25 mouse cellular contexts compared by ENCODE assay signal in the genomic region with DNA sequence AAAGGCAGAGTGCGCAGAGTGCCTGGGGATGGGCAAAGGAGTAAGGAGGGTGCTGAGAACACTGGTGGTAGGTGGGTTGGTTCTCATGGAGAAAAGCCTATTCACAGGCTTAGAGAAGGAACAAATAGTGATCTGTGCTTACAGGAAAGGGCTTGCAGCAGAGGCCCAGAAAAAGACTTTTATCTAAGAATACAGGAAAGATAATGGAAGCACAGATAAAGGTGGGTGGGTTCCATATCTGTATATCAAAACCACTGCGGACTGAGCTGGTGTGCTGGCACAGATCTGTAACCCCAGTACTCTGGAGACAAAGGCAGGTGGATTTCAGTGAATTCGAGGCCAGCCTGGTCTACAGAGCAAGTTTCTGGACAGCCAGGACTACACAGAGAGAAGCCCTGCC.
"Had no signal": no experiment of that assay in that cellular context is flagged by ENCODE, and none has a peak within 500 bp of the region (broad histone marks: within the 10 kb centered on the region; RNA-seq: fewer than 3 reads in every experiment).

No protein-coding gene starts in this region.

- H3K4me3 ChIP-seq: gastrocnemius, adult 2 months; heart, adult 2 months; heart, embryonic 13.5 days; heart, embryonic 15.5 days; hindbrain, embryonic 13.5 days; hindbrain, embryonic 15.5 days; kidney, embryonic 15.5 days; limb, embryonic 13.5 days; limb, embryonic 15.5 days; liver, embryonic 12.5 days had no signal

- H3K27ac ChIP-seq: gastrocnemius, adult 2 months; heart, adult 2 months; heart, embryonic 13.5 days; heart, embryonic 15.5 days; hindbrain, embryonic 13.5 days; hindbrain, embryonic 15.5 days; hindbrain, postnatal 0 days; kidney, embryonic 15.5 days; kidney, postnatal 0 days; limb, embryonic 13.5 days; limb, embryonic 15.5 days; liver, embryonic 12.5 days; liver, embryonic 14.5 days had no signal

- H3K9ac ChIP-seq: heart, embryonic 13.5 days; heart, embryonic 15.5 days; hindbrain, embryonic 13.5 days; hindbrain, embryonic 15.5 days; kidney, embryonic 15.5 days; limb, embryonic 13.5 days; limb, embryonic 15.5 days; liver, embryonic 12.5 days; liver, embryonic 14.5 days had no signal

- H3K27me3 ChIP-seq: heart, embryonic 13.5 days; heart, embryonic 15.5 days; hindbrain, embryonic 13.5 days; hindbrain, embryonic 15.5 days; kidney, embryonic 15.5 days; limb, embryonic 13.5 days; limb, embryonic 15.5 days; liver, embryonic 12.5 days had no signal

- H3K36me3 ChIP-seq: heart, embryonic 13.5 days; heart, embryonic 15.5 days; hindbrain, embryonic 13.5 days; hindbrain, embryonic 15.5 days; kidney, embryonic 15.5 days; limb, embryonic 13.5 days; limb, embryonic 15.5 days; liver, embryonic 12.5 days had no signal

- H3K9me3 ChIP-seq: heart, embryonic 13.5 days; heart, embryonic 15.5 days; hindbrain, embryonic 13.5 days; hindbrain, embryonic 15.5 days; kidney, embryonic 15.5 days; limb, embryonic 13.5 days; limb, embryonic 15.5 days; liver, embryonic 12.5 days had no signal

- DNase-seq: gastrocnemius, adult 2 months; gastrocnemius, postnatal 14 days; gastrocnemius, postnatal 36 days; heart, adult 11 months; heart, adult 2 months; heart, postnatal 14 days; heart, postnatal 36 days; kidney, adult 11 months; kidney, adult 2 months; kidney, adult 9 months; kidney, postnatal 14 days; kidney, postnatal 36 days; layer of hippocampus, adult 9-11 months; layer of hippocampus, postnatal 36 days had no signal
